Mouse (Mus musculus) olfactory bulb, adult 2 months (tissue): ENCODE measurements around the gene Eln. TPM values are rescaled to one million over a fixed set of nuclear protein-coding genes. Genes with fewer than 3 reads are reported as not detected.

ENCODE experiments used
- H3K27ac ChIP-seq: fragments of 200-500 bp; 2 replicates; pipeline ENCODE4 v1.5.1; 2012; ENCODE audit warnings: low read depth, low read length; ENCODE audit not compliant: insufficient read depth
- H3K4me1 ChIP-seq: fragments of 200-500 bp; 2 replicates; pipeline ENCODE4 v1.6.1; 2012; ENCODE audit warnings: low read length; ENCODE audit not compliant: control insufficient read depth, insufficient read depth
- H3K4me3 ChIP-seq: fragments of 200-500 bp; 2 replicates; pipeline ENCODE4 v1.5.1; 2012; ENCODE audit warnings: mild to moderate bottlenecking, low read depth, low read length, moderate library complexity; ENCODE audit not compliant: insufficient read depth
- CTCF ChIP-seq: fragments of 200-500 bp; IDR thresholded peaks from 2 replicates; pipeline ENCODE4 v1.5.1; 2012; ENCODE audit warnings: low read depth, mild to moderate bottlenecking, low read length, moderate library complexity; ENCODE audit not compliant: insufficient read depth
- POLR2A ChIP-seq: fragments of 200-500 bp; IDR thresholded peaks from 2 replicates; pipeline ENCODE4 v1.6.1; 2012; ENCODE audit warnings: mild to moderate bottlenecking, low read depth, low read length, moderate library complexity; ENCODE audit not compliant: insufficient read depth
- WGBS: fragments of 180-500 bp; shearing (Covaris S2); methylation state at CpG from one replicate; pipeline ENCODE4 v1.1.7; 2018; 5-methylcytosine and 5-hydroxymethylcytosine counted together
- polyA plus RNA-seq: library from polyadenylated mRNA; stranded (reverse); fragments of >200 nt; gene quantifications from 2 replicates; pipeline ENCODE4 v1.2.4, GENCODE M21; 2012; ENCODE audit warnings: low replicate concordance; ENCODE audit not compliant: missing spikeins, insufficient read depth, insufficient read length

Eln gene
- polyA plus RNA-seq, 1 experiment, result not detected

GRCm38 (mm10) chr5:134746201-134746600, 922 bp downstream of the Eln start:
- Histone ChIP-seq H3K4me3 (no peak overlapping the region), H3K27ac (no peak overlapping the region), H3K4me1 (peaks cover 15% of the 10 kb centered on the region)
- TF ChIP-seq CTCF, result no peak
- no peak for TF ChIP-seq POLR2A
- WGBS, result 89% methylated on average over 10 of the region's 10 CpGs

- WGBS, result 94% methylated on average over 3 of the region's 3 CpGs
- peaks cover 18% of the 10 kb centered on the region for H3K4me1 ChIP-seq
- TF ChIP-seq POLR2A (no peak), CTCF (no peak)
- H3K27ac ChIP-seq, result no peak overlapping the region
- no peak overlapping the region for H3K4me3 ChIP-seq
These were observed 1.3 kb downstream of the Eln start for GRCm38 (mm10) chr5:134745801-134746200.

DNA sequence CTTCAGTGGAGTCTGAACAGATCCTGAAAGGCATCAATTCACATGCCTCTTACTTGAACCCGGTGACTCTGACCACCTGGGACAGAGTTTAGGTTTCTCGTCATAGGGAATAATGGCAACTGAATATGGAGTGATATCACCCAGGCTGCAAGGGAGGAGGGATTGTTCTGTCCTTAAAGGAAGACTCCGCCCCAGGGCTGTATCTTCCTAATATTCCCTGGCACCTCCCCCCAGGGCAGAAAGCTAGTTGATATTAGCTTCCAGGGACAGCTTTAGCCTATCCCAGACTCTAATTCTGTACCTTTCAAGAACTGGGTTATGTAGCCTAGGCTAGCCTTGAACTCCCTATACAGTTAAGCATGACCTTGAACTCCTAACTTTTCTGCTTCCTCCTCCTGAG, 2.1 kb downstream of the Eln start:
- no peak for TF ChIP-seq POLR2A
- TF ChIP-seq CTCF, result no peak
- WGBS, result 96% methylated on average over 3 of the region's 3 CpGs
- no peak overlapping the region for H3K27ac ChIP-seq
- H3K4me1 ChIP-seq, result peaks cover 23% of the 10 kb centered on the region
- no peak overlapping the region for H3K4me3 ChIP-seq

GRCm38 (mm10) chr5:134743991-134744390, 3.1 kb downstream of the Eln start:
- 50% methylated on average over 12 of the region's 12 CpGs for WGBS
- Histone ChIP-seq H3K27ac (no peak overlapping the region), H3K4me3 (no peak overlapping the region), H3K4me1 (peaks cover 23% of the 10 kb centered on the region)
- TF ChIP-seq CTCF (no peak), POLR2A (no peak)

GRCm38 (mm10) chr5:134742221-134742795, 4.8 kb downstream of the Eln start:
- WGBS, result 24% methylated on average over 19 of the region's 19 CpGs
- Histone ChIP-seq H3K4me1 (peaks cover 16% of the 10 kb centered on the region), H3K4me3 (no peak overlapping the region), H3K27ac (no peak overlapping the region)
- TF ChIP-seq CTCF (no peak), POLR2A (no peak)

DNA sequence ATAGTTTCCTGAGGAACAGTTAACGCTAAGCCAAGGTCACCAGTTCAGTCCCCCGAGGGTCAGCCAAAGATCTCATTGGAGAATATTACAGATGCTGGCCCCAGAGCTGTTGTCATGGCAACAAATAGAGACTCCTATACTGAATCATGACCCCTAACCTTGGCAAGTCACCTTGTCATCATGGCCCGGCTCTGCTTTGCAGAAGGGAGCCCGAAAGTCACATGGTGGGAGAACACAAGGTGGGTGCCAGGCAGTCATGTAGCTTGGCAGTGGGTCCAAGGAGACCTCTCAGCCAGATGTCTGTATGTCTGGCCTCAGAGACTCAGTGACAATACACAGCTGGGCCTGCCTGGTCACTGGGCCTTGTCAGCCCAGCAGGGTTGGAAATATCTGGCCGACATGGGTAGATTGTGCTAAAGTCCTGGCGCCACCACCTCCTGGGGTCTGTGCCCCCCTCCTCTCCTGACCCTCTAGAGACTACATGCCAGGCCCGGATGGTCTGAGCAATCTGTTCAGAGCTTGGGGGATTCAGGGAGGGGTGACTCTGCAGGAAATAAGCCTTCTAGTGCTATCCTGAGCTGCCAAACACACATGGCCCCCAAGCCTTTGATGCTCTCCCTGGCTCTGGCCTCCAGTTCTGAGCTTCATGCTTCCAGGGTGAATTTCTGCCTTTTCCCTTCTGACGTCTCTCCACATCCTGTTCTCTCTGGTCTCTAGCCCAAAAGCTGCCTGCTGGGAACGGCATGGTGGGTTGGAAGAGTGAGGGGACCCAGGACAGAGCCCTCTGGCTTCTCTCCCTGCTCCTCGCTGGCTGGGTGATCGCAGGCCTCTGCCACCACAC, 6.4 kb downstream of the Eln start:
- WGBS, result 68% methylated on average over 11 of the region's 11 CpGs
- Histone ChIP-seq H3K27ac (no peak overlapping the region), H3K4me3 (no peak overlapping the region), H3K4me1 (peaks cover 12% of the 10 kb centered on the region)
- no peak for TF ChIP-seq POLR2A
- TF ChIP-seq CTCF, result no peak

- Histone ChIP-seq H3K27ac (no peak overlapping the region), H3K4me1 (peaks cover 12% of the 10 kb centered on the region), H3K4me3 (no peak overlapping the region)
- WGBS, result 67% methylated on average over 3 of the region's 3 CpGs
- no peak for TF ChIP-seq POLR2A
- TF ChIP-seq CTCF, result no peak
These were observed 7.2 kb downstream of the Eln start for GRCm38 (mm10) chr5:134739951-134740350.

DNA sequence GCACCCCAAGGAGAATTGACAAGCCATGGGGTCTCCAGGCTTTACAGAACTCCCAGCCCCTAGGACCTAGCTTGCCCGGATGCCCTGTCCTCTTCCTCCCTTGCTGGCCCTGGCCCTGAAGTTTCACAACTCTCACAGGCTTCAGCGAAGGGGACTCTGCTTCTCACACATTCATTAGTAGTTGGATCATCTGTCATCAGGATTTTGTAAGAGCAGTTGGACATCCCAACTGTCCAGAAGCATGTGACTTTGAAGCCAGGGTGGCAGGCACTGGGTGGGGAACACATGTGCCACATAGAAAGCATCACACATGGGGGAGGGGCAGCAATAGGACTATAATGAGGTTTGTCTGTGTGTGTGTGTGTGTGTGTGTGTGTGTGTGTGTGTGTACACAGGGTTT, 12.2 kb downstream of the Eln start:
- no peak for TF ChIP-seq CTCF
- no peak for TF ChIP-seq POLR2A
- 85% methylated on average over 2 of the region's 2 CpGs for WGBS

GRCm38 (mm10) chr5:134734072-134734471, 13.1 kb downstream of the Eln start:
- no peak overlapping the region for H3K27ac ChIP-seq
- H3K4me1 ChIP-seq, result peaks cover 4% of the 10 kb centered on the region; the same call in 1 of the 2 replicates
- H3K4me3 ChIP-seq, result no peak overlapping the region
- 43% methylated on average over 5 of the region's 5 CpGs for WGBS
- TF ChIP-seq CTCF, result no peak
- TF ChIP-seq POLR2A, result no peak

More for the DNA sequence above, 12.2 kb downstream of the Eln start:
- peaks cover 4% of the 10 kb centered on the region; the same call in 1 of the 2 replicates for H3K4me1 ChIP-seq
- no peak overlapping the region for H3K4me3 ChIP-seq
- no peak overlapping the region for H3K27ac ChIP-seq
